Mouse (Mus musculus): ENCODE results near the gene Foxd1. TPM values are rescaled to one million over a fixed set of nuclear protein-coding genes. Genes with fewer than 3 reads are reported as not detected.

Gene Foxd1
- polyA plus RNA-seq, 1 experiment: not detected

DNA sequence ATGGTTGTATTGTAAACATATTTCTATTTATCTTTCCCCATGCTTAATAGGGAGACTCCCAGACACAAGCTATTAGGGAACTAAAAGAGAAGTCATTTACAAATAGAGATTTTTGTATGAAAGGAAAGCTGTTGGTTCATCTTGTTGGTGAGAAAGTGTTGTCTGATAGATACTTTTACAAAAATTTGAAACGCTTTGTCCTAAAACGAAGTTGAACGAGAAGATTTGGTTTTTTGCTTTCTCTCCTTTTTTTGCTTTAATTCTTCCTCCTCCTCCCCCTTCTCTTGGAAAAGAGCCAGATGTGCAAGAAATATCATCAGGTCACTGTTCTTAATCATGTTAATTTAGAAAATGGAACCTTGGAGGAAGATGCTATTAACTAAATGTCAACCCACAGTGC is 13.6 kb downstream of the Foxd1 start:
- H3K9me3 ChIP-seq (ENCODE audit: control insufficient read depth, low read length): peaks cover 4% of the 10 kb centered on the region; the same call in 1 of the 2 replicates
- H3K27me3 ChIP-seq (ENCODE audit: control insufficient read depth): peaks cover 85% of the 10 kb centered on the region
- TF ChIP-seq GATA1 (IDR thresholded peaks at IDR 0.05; ENCODE audit: low read length) (no peak), TAL1 (IDR thresholded peaks at IDR 0.05; ENCODE audit: low read length) (no peak)

DNA sequence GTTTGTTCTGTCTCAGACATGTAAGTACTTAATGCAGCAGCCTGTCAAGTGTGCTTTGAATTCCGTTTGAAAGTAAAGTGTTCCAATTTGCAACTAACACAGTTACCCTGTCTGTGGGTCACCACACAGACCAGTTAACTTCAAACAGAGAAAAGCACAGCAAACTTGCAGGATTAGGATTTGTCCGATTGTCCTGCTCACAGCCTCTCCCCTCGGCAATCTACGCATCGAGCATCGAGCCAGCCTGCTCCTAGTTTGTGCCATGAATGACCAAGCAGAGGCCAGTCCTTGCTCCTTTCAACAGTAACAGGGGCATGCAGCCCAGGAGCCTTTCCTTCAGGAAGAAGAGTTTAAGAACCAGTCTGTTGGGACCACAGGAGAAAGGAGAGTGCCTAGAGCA is 15.0 kb downstream of the Foxd1 start:
- TF ChIP-seq GATA1 (IDR thresholded peaks at IDR 0.05; ENCODE audit: low read length) (no peak), TAL1 (IDR thresholded peaks at IDR 0.05; ENCODE audit: low read length) (no peak)
- Histone ChIP-seq H3K4me3 (replicated peaks) (no peak overlapping the region), H3K36me3 (ENCODE audit: control insufficient read depth) (no peaks in the 10 kb centered on the region), H3K4me1 (ENCODE audit: control insufficient read depth) (no peaks in the 10 kb centered on the region), H3K9me3 (ENCODE audit: control insufficient read depth, low read length) (peaks cover 4% of the 10 kb centered on the region; the same call in 1 of the 2 replicates), H3K27me3 (ENCODE audit: control insufficient read depth) (peaks cover 71% of the 10 kb centered on the region)

More for the DNA sequence above, 13.6 kb downstream of the Foxd1 start:
- Histone ChIP-seq H3K4me3 (replicated peaks) (no peak overlapping the region), H3K4me1 (ENCODE audit: control insufficient read depth) (no peaks in the 10 kb centered on the region), H3K36me3 (ENCODE audit: control insufficient read depth) (no peaks in the 10 kb centered on the region)

- Histone ChIP-seq H3K36me3 (ENCODE audit: control insufficient read depth) (no peaks in the 10 kb centered on the region), H3K4me1 (ENCODE audit: control insufficient read depth) (no peaks in the 10 kb centered on the region), H3K4me3 (replicated peaks) (no peak overlapping the region), H3K27me3 (ENCODE audit: control insufficient read depth) (peaks cover 18% of the 10 kb centered on the region), H3K9me3 (ENCODE audit: control insufficient read depth, low read length) (no peaks in the 10 kb centered on the region)
- TF ChIP-seq GATA1 (IDR thresholded peaks at IDR 0.05; ENCODE audit: low read length): no peak
- TF ChIP-seq TAL1 (IDR thresholded peaks at IDR 0.05; ENCODE audit: low read length): no peak
Measured at GRCm38 (mm10) chr13:98374560-98374959, 20.5 kb downstream of the Foxd1 start.

GRCm38 (mm10) chr13:98374979-98375378 is 20.9 kb downstream of the Foxd1 start:
- Histone ChIP-seq H3K36me3 (ENCODE audit: control insufficient read depth) (no peaks in the 10 kb centered on the region), H3K4me1 (ENCODE audit: control insufficient read depth) (no peaks in the 10 kb centered on the region), H3K27me3 (ENCODE audit: control insufficient read depth) (peaks cover 13% of the 10 kb centered on the region), H3K9me3 (ENCODE audit: control insufficient read depth, low read length) (no peaks in the 10 kb centered on the region), H3K4me3 (replicated peaks) (no peak overlapping the region)
- TF ChIP-seq TAL1 (IDR thresholded peaks at IDR 0.05; ENCODE audit: low read length) (no peak), GATA1 (IDR thresholded peaks at IDR 0.05; ENCODE audit: low read length) (no peak)

DNA sequence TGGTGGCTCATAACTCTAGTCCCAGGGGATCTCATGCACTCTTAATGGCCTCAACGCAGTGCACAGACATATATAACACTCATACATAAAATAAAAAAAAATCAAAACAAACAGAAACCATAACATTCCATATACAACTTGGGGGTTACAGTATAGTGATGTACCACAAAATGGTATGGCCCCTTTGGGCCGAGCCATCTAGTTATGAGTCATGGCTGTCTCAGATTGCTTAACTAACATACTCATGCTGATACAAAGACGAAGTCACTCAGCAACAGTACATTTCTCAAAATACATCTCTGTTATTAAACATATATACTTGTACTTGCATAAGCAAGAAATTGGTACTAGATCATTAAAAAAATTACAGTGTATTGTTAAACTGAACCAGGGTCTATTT is 23.7 kb downstream of the Foxd1 start:
- Histone ChIP-seq H3K4me3 (replicated peaks) (no peak overlapping the region), H3K36me3 (ENCODE audit: control insufficient read depth) (no peaks in the 10 kb centered on the region), H3K9me3 (ENCODE audit: control insufficient read depth, low read length) (peaks cover 5% of the 10 kb centered on the region), H3K27me3 (ENCODE audit: control insufficient read depth) (peaks cover 2% of the 10 kb centered on the region; the same call in 1 of the 2 replicates), H3K4me1 (ENCODE audit: control insufficient read depth) (no peaks in the 10 kb centered on the region)
- TF ChIP-seq TAL1 (IDR thresholded peaks at IDR 0.05; ENCODE audit: low read length): no peak
- TF ChIP-seq GATA1 (IDR thresholded peaks at IDR 0.05; ENCODE audit: low read length): no peak

GRCm38 (mm10) chr13:98382751-98383150 is 28.7 kb downstream of the Foxd1 start:
- Histone ChIP-seq H3K27me3 (ENCODE audit: control insufficient read depth) (no peaks in the 10 kb centered on the region), H3K4me1 (ENCODE audit: control insufficient read depth) (no peaks in the 10 kb centered on the region), H3K36me3 (ENCODE audit: control insufficient read depth) (no peaks in the 10 kb centered on the region), H3K9me3 (ENCODE audit: control insufficient read depth, low read length) (peaks cover 5% of the 10 kb centered on the region), H3K4me3 (replicated peaks) (no peak overlapping the region)
- TF ChIP-seq GATA1 (IDR thresholded peaks at IDR 0.05; ENCODE audit: low read length) (no peak), TAL1 (IDR thresholded peaks at IDR 0.05; ENCODE audit: low read length) (no peak)

- H3K9me3 ChIP-seq (ENCODE audit: control insufficient read depth, low read length): peaks cover 5% of the 10 kb centered on the region
- H3K36me3 ChIP-seq (ENCODE audit: control insufficient read depth): no peaks in the 10 kb centered on the region
- H3K4me1 ChIP-seq (ENCODE audit: control insufficient read depth): no peaks in the 10 kb centered on the region
- H3K27me3 ChIP-seq (ENCODE audit: control insufficient read depth): peaks cover 6% of the 10 kb centered on the region
- TF ChIP-seq GATA1 (IDR thresholded peaks at IDR 0.05; ENCODE audit: low read length) (no peak), TAL1 (IDR thresholded peaks at IDR 0.05; ENCODE audit: low read length) (no peak)
- no peak overlapping the region for H3K4me3 ChIP-seq (replicated peaks)
Measured at GRCm38 (mm10) chr13:98383911-98384498, 30.0 kb downstream of the Foxd1 start.

GRCm38 (mm10) chr13:98385877-98386276 is 31.8 kb downstream of the Foxd1 start:
- TF ChIP-seq TAL1 (IDR thresholded peaks at IDR 0.05; ENCODE audit: low read length): no peak
- no peak for TF ChIP-seq GATA1 (IDR thresholded peaks at IDR 0.05; ENCODE audit: low read length)
- H3K27me3 ChIP-seq (ENCODE audit: control insufficient read depth): peaks cover 24% of the 10 kb centered on the region
- H3K36me3 ChIP-seq (ENCODE audit: control insufficient read depth): no peaks in the 10 kb centered on the region
- no peaks in the 10 kb centered on the region for H3K4me1 ChIP-seq (ENCODE audit: control insufficient read depth)
- H3K4me3 ChIP-seq (replicated peaks): no peak overlapping the region
- peaks cover 5% of the 10 kb centered on the region for H3K9me3 ChIP-seq (ENCODE audit: control insufficient read depth, low read length)

DNA sequence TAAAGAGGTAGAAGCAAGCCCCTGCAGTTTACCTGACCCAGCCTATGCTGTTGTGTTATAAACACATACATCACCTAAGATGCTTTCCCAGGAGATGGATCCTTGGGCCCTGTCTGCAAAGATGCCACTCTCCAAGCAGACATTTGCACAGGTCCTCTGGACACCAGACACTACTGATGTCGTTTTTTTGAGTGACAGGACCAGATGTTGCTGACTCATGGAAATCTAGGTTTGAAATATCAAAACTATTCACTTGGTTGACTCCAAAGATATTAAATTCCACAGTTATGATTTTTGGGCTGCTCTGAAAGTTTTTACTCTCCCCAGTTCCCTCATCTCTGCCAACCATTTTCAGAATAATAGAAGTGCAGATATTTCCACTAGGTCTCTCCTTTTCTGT is 35.0 kb downstream of the Foxd1 start:
- TF ChIP-seq TAL1 (IDR thresholded peaks at IDR 0.05; ENCODE audit: low read length): no peak
- no peak for TF ChIP-seq GATA1 (IDR thresholded peaks at IDR 0.05; ENCODE audit: low read length)
- peaks cover 53% of the 10 kb centered on the region for H3K27me3 ChIP-seq (ENCODE audit: control insufficient read depth)

DNA sequence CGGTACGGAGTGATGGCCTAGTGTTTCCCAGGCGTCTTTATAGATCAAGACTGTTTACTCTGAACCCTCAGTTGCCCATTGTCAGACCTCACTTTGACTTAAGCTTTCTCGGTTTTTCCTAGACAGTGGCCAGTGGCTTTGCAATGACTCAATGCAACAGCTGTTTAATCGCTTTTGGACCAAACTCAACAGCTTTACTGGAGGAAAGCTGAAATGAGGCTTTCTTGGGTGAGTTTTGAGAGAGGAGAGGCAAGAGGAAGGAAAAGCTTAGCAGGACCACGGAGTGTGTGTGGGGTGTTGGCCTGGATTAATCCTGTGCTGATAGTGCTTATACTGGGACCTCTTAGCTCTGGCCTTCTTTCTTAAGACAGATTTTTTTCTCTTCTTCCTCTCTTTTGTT is 36.3 kb downstream of the Foxd1 start:
- Histone ChIP-seq H3K27me3 (ENCODE audit: control insufficient read depth) (peaks cover 53% of the 10 kb centered on the region), H3K4me1 (ENCODE audit: control insufficient read depth) (no peaks in the 10 kb centered on the region), H3K4me3 (replicated peaks) (no peak overlapping the region), H3K9me3 (ENCODE audit: control insufficient read depth, low read length) (no peaks in the 10 kb centered on the region), H3K36me3 (ENCODE audit: control insufficient read depth) (no peaks in the 10 kb centered on the region)
- no peak for TF ChIP-seq TAL1 (IDR thresholded peaks at IDR 0.05; ENCODE audit: low read length)
- TF ChIP-seq GATA1 (IDR thresholded peaks at IDR 0.05; ENCODE audit: low read length): no peak

More for the DNA sequence above, 35.0 kb downstream of the Foxd1 start:
- no peaks in the 10 kb centered on the region for H3K9me3 ChIP-seq (ENCODE audit: control insufficient read depth, low read length)
- no peaks in the 10 kb centered on the region for H3K36me3 ChIP-seq (ENCODE audit: control insufficient read depth)
- H3K4me1 ChIP-seq (ENCODE audit: control insufficient read depth): no peaks in the 10 kb centered on the region
- H3K4me3 ChIP-seq (replicated peaks): no peak overlapping the region

Data from erythroblast, embryonic 14.5 days (primary cell).